Mouse (Mus musculus) urinary bladder, adult 2 months (tissue): Measurements from ENCODE around the gene Stat3. TPM values are rescaled to one million over a fixed set of nuclear protein-coding genes. Genes with fewer than 3 reads are reported as not detected.

ENCODE experiments used
- DNase-seq: peaks from one replicate; pipeline ENCODE4 v3.0.0; 2022; ENCODE audit warnings: low spot score
- polyA plus RNA-seq: library from polyadenylated mRNA; depleted of rRNA; stranded (reverse); fragments of >200 nt; gene quantifications from 2 replicates; pipeline ENCODE4 v1.2.3, GENCODE M21; 2012

Stat3 gene
- polyA plus RNA-seq, 1 experiment = 91.2 TPM

- DNase-seq = no peak
These were observed 51.0 kb downstream of the Stat3 start for GRCm38 (mm10) chr11:100888348-100888820.

GRCm38 (mm10) chr11:100887764-100888163, 51.6 kb downstream of the Stat3 start:
- DNase-seq = no peak

GRCm38 (mm10) chr11:100887236-100887635, 52.1 kb downstream of the Stat3 start:
- DNase-seq = no peak

DNA sequence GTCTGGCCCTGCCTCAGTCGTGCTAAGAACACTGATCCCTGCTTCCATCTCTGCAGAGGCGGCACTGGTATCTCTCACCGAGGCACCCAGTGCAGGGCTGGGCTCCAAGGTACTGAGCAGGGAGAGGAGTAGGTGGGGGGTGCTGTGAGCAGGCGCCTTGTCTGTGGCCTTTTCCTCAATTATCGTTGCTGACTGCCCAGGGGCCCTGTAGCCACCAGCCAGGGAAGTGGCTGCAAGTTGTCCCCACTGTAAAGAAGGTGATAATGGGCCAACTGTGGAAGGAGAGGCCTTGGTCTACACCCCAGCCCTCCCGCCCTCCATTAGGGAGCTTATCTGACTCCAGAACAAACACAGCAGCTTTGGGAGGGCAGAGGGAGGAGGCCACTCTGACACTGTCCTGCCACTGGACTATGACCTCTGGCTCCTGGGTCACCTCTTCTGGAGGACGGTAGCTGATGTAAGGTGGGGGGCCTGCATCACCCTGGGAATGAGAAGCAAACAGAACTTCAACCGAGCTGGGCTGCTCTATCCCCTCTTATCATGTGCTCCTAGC, 53.1 kb downstream of the Stat3 start:
- no peak for DNase-seq

DNA sequence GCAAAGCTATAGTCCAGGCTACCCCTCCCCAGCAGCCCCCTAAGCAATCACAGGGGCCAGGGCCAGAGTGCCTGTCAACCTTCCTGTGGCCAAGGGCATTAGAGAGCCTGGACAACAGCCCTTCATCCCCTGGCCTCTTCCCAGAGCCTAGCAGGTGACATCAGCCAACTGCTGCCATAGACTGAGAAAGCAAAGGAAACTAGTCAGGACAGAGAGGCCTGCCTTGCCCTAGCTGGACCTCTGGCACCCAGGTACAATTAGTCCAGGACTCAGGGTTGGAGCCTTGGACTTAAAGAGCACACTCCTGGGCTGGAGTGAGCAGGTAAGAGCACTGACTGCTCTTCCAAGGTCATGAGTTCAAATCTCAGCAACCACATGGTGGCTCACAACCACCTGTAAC, 53.9 kb downstream of the Stat3 start:
- DNase-seq = no peak

DNA sequence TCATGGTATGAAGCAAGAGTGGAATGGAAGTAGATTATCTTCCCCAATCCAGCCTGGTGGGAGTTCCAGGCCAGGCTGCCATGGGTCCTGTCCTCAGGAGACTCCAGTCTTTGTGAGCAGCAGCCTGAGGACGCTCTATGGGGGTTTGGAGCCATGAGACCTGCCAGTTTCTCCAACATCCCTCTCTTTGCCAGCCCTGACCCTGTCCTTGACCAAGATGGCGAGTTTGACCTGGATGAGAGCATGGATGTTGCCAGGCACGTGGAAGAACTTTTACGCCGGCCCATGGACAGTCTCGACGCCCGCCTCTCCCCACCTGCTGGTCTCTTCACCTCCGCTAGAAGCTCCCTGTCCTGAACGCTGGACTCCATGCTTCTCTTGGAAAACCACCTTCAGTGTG, 55.7 kb downstream of the Stat3 start:
- DNase-seq = no peak

DNA sequence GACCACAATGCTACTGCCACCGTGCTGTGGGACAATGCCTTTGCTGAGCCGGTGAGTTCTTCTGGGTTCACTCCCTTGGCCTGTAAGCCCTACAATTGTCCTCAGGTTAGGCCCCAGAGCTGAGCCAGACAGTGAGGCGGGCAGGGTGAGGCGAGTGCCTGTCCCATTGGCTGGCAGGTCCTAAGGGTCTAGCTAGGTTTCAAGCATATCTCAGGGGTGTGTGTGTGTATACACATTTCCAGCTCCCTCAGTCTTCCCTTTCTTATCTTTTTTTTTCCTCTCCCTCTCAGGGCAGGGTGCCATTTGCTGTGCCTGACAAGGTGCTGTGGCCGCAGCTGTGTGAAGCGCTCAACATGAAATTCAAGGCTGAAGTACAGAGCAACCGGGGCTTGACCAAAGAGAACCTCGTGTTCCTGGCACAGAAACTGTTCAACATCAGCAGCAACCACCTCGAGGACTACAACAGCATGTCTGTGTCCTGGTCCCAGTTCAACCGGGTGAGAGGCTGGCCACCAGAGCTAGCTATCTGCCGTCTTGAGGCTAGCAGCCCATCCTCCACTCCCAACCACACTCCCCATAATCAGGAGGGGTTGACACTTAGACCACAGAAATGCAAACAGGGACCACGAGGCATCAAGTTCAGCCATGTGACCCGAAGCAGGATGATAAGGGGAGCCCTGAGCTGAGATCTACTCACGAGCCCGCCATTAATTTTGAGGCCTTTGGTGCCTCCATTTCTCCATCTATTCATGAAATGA, 59.8 kb downstream of the Stat3 start:
- no peak for DNase-seq

DNA sequence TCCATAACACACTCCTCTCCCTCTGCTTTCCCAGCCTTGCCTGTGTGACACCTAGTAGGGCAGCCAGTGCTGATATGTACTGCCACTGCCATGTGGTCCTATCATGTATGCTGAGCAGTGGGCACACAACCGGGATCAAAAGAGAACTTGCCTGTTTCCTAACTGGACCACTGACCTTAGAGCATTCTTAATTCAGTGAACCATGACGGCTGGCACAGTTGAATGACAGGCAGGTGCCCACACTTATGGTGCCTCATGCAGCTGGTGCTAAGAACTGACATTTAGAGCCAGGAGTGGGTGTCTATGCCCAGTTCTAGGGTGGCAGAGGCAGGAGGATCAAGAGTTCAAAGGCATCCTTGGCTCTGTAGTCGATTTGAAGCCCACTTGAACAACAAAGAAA, 63.6 kb downstream of the Stat3 start:
- DNase-seq = no peak

DNA sequence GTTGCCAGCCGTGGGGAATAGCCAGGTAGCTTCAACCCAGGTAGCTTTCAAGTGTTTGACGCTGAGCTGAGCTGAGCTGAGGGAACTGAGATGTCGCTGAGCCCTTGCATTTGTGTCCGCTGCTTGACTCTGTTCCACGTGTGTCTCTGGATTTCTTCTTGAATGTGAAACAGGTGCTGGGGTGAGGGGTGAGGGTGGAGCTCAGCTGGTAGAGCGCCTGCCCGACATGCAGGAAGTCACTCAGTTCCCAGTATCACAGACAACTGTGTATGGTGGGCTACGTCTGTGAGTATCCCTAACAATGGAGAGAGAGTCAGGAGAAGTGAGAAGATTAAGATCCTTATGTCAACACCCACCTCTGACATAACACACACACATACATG, 68.4 kb downstream of the Stat3 start:
- peak; percentile 8 for DNase-seq

DNA sequence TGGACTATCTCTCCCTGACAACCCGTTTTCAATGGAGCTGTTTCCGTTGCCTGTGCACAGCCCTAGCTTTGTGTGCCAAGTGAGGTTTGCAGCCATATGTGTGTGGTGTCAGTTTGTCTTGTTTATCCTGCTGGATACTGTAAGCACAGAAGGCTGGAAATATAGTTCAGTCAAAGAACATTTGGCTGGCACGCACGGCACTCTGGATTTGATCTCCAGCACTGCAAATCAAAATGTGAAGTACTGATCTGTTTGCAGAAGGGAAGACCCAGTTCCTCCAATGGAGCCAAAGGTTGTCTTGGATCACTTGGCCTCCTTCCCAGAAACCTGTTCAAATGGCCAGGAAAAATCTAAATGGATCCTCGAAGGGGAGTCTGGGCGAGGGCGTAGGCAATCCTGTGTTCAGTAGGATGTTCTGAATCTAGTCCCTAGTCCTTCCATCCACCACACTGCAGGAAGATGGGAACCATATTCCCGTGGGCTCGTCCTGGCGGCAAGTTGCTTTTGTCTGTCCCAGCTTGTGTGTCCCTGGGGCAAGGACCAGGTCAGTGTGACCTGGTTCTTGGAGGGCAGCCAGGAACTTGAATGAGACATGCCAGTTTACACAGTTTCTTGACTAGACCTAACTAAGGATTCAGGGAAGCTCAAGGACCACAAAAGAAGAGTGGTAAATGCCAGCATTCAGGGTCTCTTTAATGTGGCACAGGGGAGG, 68.9 kb downstream of the Stat3 start:
- peak; percentile 14 for DNase-seq

DNA sequence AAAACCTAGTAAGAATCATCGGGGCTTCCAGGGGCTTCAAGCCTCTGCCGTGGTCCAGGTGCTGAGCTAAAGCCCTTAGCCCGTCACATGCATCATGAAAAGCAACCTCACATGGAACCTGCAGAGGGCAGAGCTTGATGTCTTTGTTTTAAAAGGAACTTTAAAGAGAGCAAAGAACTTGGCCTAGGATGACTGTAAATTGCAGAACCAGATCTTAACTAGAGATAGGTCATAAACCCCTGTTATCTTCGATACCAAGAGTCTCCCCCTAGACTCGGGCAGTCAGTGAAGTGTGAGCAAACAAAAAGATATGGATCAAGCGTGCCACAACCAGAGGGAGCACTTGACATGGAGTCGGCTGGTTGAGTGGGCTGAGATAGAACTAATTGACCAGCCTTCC, 73.7 kb downstream of the Stat3 start:
- DNase-seq = no peak

DNA sequence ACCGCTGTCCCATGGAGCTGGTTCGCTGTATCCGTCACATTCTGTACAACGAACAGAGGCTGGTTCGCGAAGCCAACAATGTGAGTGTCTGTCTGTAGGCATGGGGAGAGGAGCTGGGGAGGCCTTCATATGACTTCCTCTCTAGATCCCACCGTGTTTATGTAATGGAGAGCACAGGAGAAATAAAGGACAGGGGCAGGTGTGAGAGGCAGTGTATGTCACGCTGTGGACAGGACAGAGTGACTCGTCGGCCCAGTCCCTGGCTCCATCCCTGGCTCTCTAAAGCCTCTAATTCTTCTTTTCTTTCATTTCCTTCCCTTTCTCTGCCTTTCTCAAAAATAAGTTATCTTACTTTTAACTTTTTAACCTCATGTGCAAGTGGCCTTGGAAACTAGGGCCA, 76.2 kb downstream of the Stat3 start:
- peak; percentile 13 for DNase-seq

DNA sequence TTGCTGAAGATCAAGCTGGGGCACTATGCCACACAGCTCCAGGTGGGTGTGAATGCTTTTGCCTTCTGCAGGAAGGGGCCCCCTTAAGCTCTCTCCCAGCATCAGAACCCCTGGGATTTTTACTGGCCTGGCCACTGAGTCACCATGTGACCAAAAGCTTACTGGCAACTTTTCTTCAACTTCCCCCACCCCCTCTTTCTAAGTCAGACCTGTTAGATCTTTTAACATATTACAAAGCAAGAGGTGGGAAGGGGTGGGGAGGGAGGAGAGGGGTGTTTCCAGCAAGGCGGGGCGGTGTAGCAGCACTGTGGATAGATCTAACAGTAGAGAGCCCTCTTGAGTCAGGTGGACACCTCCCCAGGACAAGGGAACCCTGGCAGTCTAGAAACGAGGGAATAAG, 77.5 kb downstream of the Stat3 start:
- peak; percentile 17 for DNase-seq

DNA sequence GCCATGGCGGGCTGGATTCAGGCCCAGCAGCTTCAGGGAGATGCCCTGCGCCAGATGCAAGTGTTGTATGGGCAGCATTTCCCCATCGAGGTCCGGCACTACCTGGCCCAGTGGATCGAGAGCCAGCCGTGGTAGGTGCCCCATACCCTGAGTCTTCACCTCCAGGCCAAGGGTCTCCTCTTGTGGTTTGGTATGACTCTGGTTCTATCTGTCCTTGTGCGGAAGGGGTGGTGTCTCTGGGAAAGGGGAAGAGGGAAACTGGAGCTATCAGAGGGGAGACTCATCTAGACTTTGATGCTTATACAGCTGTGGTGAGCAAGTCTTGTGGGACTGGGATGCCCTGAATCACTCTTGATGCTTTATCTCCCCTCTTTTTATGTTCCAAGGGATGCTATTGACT, 78.0 kb downstream of the Stat3 start:
- DNase-seq = no peak

DNA sequence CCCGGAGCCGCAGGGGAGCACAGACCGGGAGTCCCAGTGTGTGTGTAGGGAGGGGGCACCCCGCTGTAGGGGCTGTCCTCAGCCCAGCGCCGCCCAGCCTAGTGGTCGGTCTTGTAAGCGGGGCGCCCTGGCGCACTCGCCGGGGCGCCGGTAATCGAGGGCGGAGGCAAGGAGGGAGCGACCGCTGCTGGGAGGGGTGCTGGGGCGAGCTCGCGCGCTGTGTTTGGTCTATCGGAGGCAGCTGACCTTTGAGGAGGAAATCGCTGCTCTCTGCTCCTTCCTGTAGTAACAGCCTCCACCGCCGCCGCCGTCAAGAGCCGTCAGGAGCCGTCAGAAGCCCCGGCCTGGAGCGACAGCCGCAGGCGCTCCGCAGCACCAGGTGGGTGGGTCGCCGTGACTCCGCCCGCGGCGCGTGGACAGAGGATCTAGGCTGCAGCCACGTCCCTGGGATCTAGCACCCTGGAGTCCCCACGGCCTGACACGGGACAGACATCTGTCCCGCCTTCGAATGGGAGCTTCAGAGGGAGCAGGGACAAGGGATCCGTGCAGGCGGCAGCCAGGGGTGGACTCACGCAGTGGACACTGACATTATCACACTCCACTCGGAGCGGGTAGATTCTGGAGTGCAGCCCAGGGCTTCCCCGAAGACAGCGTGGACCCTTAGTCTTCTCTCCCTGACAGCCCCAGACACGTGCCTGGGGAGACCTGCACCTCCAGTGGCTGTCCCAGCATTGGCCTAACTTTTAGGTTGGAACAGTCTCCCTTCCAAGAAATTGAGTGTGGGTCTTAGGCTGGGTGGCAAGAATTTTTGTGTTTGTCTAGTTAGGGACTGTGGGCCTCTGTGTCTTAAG, 78.9 kb downstream of the Stat3 start:
- DNase-seq = peak; percentile 76

- no peak for DNase-seq
These were observed 79.7 kb downstream of the Stat3 start for GRCm38 (mm10) chr11:100859579-100860075.

- DNase-seq = no peak
These were observed 80.3 kb downstream of the Stat3 start, which contains the start of gene Stat5a for GRCm38 (mm10) chr11:100858935-100859578. Gene Stat5a, plus strand, starts transcription at chr11:100859351.

DNA sequence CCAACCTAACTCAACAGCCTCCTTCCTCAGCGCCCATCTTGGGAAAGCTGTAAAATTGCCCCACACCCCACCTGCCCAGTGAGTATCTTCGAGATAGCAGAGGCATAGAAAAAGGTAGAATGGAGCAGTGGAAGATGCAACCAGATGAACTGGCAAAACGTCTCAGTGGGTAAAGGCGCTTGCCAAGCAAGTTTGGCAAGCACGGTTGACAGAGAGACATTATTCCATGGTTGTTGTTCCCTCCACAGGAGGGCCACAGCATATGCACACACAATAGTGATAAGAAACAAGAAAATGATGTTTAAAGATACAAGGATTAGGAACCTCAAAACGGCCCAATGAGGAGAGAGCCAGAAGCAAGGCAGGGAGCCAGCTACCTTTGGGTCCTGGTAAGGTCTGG, 81.4 kb downstream of the Stat3 start:
- no peak for DNase-seq

DNA sequence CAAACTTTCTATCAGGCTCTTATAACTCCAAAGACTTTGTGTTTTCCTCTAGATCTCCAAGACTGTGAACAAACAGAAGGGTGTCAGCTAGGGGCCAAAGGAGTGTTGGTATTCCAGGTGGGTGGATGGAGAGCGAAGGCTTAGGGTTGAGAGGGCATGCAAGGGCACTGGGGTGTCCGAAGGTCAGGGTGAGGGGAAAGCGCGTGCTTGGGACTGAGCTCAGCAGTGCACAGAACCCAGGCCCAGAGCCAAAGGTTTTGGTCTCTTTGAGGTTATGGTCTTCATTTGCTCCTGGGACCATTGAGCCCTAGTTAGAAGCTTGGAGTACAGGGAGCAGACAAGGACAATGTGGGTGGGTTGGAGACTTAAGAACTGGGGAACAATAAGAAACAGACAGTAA, 84.2 kb downstream of the Stat3 start:
- no peak for DNase-seq

- DNase-seq = no peak
These were observed 85.1 kb downstream of the Stat3 start for GRCm38 (mm10) chr11:100854268-100854667.

DNA sequence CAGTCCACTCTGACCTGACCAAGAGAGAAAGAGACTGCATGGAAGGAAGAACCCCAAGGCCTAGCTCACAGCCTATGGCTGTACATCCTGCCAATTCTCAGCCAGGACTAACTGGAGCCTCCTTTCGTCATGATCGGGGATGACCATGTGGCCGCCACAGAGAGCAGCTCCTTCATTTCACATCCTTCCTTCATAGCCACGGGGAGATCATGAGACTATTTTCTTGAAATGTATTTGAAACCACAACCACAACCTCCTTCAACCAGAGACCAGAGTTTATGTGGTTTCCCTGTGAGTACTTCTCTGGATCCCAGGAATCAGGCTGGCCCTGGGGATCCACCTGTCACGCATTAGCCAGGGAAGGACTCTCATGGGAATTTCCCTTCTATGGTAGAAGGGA, 86.3 kb downstream of the Stat3 start:
- no peak for DNase-seq
